Mouse (Mus musculus) erythroblast, embryonic 14.5 days (primary cell): ENCODE measurements around the gene Gm20517.

Experiments
- GATA1 ChIP-seq: IDR thresholded peaks from 2 replicates; pipeline ENCODE4 v1.6.1; 2012; ENCODE audit warnings: low read length, inconsistent platforms, mixed read lengths
- TAL1 ChIP-seq: IDR thresholded peaks from 3 replicates; pipeline ENCODE4 v1.6.1; 2012; ENCODE audit warnings: low read length, inconsistent platforms, mixed read lengths

DNA sequence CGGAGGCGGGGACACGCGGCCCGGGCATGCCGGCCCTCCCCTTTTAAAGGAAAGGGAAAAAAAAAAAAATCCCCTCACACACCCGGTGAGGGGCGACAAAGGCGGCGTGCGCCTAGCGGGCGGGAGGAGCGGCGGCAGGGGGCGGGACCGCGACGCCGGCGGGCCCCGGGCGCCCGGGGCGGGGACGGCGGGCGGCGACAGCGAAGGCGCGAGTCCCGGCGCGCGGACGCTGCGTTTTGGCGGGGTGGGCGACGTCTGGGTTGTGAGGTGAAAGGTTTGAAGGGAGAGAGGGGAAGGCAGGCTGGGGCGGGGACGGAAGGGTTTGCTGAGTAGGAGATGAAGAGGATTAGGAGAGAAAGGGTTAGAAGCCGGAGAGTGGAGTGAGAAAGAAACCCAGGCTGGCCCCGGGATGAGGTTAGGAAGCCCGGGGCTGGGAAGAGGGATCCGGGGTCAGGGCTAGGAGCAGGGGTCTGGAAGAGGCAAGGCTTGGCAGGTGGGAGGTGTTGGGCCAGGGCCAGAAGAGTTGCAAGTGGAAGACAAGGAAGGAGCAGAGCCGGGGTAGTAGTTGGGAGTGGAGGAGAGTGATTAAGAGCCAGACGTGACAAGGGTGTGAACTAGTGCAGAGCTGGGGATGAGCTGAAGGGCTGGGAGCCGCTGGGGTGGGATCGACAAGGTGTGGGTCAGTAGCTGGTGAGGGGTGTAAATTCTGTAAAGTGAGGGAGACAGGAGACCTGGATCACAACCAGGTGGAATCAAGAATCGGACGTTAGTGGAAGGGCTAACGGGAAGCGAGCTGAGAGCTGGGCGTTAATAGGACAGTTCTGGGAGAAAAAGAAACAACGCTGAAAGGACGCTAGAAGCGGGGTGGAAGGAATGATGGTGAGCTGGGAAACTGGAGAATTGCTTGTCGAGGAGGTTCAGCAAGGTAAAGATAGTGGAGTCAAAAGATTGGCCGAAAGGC is 18.6 kb downstream of the Gm20517 start:
- no peak for TF ChIP-seq TAL1
- TF ChIP-seq GATA1, result no peak
